Comparison of ENCODE assay signal across 11 mouse cellular contexts in the genomic region with DNA sequence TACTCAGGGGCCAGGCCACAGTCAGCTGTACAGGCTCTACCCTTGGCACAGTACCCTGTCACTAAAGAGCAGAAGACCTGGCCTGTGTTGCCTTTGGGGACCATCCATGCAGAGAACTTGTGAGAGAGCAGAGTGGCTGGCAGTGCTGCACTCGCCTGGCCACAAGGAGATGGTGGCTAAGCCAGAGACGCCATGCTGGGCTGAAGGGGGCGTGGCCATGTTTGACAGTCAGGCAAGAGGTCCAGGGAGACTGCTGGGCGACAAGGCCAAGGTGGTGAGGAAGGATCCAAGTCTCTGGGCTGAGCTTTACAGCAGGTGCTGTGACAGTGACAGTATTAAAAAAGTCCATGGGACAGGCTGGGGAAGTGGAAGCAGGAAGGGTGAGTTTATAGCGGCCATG.
"Had no signal": no experiment of that assay in that cellular context is flagged by ENCODE, and none has a peak within 500 bp of the region (broad histone marks: within the 10 kb centered on the region; RNA-seq: fewer than 3 reads in every experiment).

No protein-coding gene starts in this region.

- DNase-seq: kidney, postnatal 10 days; kidney, postnatal 4 days; lung, embryonic 14.5 days; lung, postnatal 14 days; right cerebral cortex, postnatal 14 days; thymus, postnatal 36 days had no signal

- H3K4me3 ChIP-seq: layer of hippocampus, adult 2 months; limb, embryonic 10.5 days; liver, embryonic 15.5 days; megakaryocyte, embryonic 14.5 days; midbrain, embryonic 15.5 days had no signal

- H3K4me1 ChIP-seq: limb, embryonic 10.5 days; liver, embryonic 15.5 days; midbrain, embryonic 15.5 days had no signal

- ATAC-seq: midbrain, embryonic 15.5 days had no signal
